Mouse (Mus musculus) right cerebral cortex, adult 18-20 months (tissue): Measurements from ENCODE around the gene 9230104L09Rik.

Experiments used
- DNase-seq: peaks from one replicate; pipeline ENCODE4 v3.0.0; 2022; ENCODE audit warnings: mixed read lengths

9230104L09Rik gene

DNA sequence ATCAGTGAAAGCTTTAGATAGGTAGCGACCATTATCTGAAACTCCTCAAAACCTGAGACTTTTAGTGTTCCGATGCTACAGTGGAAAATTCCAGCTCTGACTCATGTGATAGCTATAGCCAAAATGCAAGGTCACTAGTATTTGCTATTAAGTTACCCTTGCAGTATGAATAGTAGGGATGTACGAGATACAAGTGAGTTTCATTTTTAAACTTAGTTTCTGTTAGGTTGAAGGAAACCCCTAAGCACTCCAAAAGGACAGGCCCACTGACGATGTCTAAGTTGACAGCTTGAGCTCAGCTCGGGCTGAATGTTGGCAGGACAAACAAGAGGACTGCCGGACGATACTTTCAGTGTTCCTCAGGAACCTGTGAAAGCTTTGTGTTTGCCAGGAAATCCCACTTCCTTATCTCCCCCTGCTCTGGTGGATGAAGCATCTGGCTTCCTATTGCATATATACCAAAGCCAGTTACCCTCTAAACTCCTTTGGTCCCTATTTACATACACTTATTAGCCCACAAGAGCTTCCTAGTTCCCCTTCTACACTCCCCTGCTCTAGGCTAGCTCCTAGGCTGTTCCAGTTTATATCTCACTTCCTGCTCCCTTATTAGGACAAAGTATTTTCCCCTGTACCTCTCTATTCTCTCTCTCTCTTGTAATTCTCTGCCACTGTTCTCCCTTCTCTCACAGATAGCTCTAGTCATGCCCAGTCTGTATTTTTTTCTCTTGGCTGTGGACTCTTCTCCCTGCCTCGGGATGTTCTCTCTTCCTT lies 8.0 kb downstream of the 9230104L09Rik start:
- DNase-seq = no peak

DNA sequence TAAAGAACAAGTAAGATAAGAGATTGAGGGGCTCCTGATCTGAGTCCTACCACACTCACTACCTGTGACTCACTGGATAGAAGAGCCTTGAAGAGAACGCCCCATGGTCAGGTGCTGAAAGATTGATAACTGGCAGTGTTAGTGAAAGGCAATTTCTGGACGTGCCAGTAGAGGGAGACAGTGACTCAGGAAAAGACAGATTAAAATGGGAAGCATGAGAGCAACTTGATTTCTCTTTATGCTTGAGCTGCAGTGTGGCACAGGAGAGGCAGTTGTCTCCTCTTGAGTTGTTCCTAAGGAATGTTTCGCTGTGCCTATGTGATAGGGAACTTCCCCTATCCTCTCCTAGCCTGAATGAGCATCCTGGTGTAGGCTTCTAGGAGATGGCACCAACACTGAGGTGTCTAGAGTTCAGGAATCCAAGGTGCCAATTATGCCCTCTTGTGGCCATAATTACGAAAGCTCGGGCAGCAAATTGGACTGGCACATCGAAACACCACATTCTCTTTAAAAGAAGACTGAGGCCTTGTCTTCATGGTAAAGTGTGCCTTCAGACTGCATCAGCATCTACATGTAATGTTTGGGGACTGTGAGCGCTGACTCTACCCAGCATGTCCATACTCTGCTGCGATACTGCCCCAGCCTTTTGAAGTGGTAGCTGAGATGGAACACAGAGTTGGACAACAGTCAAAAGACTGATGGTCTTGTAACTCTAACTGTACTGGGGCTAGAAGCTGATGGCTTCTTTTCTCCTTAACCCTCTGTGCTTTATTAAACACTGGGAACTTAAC lies 13.5 kb downstream of the 9230104L09Rik start:
- peak; percentile 78 for DNase-seq

DNA sequence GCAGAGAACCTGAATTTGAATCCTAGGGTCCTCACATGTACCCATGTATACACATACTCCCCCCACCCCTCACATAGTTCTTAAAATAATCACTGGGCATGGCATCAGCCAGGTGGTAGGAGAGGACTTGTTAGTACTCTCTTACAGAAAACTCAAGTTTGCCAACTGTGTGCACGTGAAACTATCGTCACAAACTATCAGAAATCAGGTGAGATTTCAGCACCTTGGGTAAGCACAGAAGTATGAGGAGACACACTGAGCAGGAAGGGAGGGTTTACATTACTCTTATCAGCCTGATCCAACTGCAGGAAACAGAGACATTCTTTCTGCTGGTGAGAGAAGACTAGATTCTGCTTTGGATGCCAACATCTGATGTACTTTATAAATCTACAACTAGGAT lies 25.6 kb downstream of the 9230104L09Rik start:
- no peak for DNase-seq

DNA sequence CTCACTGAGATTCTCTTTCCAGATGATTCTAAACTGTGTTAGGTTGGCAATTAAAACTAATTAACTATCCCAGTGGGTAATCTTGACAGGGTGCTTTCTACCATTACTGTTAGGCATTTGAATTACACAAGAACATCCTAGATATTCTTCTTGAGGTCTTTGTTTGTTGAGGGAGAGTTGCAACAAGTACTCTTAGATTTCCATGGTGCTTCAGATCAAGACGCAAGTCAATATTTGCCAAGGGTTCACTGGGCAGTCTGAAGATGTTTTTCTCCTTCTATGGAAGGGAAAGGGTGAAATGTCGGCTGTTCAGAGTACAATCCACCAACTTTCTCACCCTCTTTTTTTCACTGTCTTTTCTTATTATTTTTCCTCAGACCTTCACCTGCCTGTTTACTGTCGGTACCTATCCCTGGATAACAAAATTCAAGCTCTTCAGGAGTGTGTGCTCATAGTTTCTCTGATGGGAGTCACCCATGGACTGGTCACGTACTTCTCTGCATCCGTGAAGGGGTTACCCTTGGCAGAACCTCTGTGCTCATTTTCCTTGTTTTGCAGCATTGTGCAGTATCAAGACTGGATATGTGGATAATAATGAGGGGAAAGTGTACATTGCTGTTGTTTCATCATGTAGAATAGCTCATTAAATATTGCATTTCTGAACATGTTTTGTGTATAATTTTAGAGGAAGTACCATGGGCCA lies 26.6 kb downstream of the 9230104L09Rik start:
- DNase-seq = no peak

DNA sequence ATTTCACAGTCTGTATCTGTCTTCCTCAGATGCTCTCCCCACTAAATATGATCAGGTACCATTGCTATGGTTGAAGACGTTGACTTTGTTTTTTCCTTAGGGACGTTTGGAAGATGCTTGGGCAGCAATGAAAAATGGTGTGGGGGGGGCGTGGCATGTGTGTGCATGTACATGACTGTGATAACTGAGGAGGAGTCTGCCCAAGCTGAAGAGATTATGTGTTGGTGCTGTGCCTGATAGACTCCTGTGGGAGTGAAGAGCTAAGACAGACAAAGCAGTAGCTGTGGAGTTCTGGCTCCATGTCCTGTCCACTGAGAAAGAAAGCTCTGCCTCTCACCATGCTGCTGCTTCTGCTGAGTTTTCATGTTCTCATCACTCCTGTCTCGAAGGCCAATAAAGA lies 29.9 kb downstream of the 9230104L09Rik start, which contains the start of gene Cst9:
Cst9 (plus strand) TSS at position 236 of the 400 bp plus-strand sequence.
- DNase-seq = no peak

DNA sequence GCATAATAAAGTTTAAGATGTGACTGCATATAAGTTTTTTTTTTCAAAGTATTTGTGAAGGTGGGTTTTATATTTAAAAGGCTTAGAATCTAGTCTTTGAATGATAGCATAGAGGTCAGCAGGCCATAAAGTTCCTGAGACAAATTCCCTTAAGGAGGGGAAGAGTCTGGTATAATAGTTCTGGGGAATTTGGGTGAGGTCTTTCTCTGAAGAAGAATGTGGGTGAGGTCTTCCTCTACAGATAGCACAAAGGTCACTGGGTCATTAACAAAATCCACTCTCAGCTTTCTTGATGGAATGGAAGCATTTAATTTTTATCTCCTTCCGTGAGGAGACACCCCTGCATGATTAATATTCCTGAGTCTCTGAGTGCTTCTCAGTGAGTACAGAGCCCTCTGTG lies 38.9 kb downstream of the 9230104L09Rik start:
- no peak for DNase-seq

DNA sequence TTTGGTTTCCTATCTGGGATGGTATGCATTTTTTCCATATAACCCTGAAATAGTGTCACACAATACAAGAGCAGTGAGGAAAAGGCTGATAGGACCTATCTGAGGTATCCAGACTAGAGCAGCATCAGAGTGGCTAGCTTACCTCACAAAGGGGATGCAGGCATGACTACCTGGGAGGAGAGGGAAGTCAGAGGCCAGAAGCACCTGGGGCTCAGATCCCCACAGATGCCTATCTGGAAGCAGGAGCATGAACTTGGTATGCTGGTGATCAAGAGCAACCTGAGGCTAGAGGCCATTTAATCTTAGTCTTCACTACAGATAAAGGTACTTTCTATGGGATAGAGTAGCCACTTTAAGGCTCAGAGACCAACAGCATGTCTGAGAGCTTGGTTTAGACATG lies 44.9 kb downstream of the 9230104L09Rik start, which contains the start of gene Cst13:
Cst13 (plus strand) TSS at position 173 of the 400 bp plus-strand sequence.
- no peak for DNase-seq

DNA sequence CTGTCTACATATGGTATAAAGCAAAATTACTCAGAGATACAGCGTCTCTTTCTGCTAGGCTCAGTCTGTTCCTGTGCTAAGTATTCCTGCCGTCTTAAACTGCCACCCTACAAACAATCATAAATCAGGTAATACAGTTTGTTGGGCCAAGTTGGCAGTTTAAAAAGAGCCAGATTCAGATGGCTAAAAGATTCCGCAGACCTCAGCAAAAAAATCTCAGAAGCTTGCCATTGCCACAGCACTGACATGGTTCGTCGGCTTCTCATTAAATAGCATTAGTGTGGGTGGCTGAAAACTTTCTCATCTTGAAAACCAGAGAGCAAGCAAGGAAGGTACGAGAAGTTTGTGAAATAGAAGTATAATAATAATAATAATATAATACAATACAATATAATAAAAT lies 58.1 kb downstream of the 9230104L09Rik start:
- no peak for DNase-seq

DNA sequence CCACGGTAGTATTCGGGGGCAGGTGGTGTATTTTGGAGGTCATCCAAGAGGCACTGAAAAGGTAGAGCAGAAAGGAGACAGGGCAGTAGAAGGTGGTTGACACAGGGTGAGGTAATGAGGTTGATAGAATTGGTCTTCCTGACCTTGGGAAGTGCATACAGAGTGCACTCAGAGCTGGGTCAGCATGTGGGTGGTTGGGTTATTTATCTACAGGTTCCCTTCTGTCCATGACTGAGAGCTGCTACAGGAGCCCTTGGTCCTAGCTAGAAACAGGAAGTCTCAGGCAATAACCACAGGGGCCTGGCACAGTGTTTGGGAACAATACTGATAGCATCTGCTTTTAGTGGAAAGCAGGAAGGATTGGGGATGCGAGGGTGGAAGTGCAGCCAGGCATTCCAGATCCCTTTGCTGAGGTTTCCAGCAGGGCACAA lies 63.3 kb downstream of the 9230104L09Rik start:
- DNase-seq = no peak

DNA sequence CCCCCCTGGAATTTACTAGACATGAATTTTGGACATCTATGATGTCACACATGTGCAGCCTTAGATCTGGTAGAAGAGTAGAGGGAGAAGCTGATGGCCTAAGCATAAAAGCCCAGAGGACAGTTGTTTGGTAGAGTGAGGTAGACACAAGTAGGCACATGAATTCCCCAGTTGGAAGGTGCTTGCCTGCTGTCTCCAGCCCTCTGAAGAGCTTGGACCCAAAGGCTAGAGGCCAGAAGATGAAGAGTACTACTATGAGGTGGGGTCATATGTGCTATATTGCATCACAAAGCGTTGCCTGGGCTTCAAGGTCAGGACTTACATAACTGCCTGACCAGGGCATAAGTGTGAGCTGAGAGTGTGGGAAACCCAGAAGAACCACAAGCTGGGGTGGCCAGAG lies 66.4 kb downstream of the 9230104L09Rik start, which contains the start of gene Cst8:
Cst8 (plus strand) TSS at position 301 of the 400 bp plus-strand sequence.
- DNase-seq = no peak
